Mouse (Mus musculus): ENCODE measurements around the gene Fmnl2. TPM values are rescaled to one million over a fixed set of nuclear protein-coding genes. Genes with fewer than 3 reads are reported as not detected.
A peak's percentile ranks its signal among the peaks of the same experiment; 100 is the strongest.

The Fmnl2 gene
- total and polyA plus RNA-seq, 3 experiments, result 0.42 to 2.8 (median 2.1) TPM

DNA sequence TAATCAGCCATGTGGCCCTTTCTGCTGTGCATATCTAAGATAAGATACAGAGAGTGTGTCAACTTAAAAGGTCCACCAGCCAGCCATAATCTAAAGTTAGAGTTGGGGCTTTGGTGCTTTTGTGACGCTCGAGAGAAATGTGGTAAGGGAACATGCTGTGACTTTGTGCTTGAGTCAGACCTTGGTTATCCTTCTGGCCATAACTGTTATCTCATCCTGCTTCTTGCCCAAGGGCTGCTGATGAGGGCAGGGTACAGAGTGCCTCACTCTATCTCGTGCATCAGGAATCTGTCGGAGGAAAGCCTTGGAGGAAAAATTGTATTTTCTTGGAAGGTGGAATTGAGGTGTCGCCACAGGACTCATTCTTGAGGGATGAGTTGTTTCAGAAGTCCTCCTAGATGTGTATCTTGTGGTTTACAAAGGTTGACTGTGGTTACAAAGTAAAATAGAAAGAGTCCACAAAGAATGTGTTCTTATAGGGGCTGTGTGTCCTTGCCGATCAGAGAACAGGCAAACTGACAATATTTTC is 94.6 kb downstream of the Fmnl2 start:
- no peaks in the 10 kb centered on the region for H3K79me2 ChIP-seq (replicated peaks; ENCODE audit: control insufficient read depth, extremely low read depth, insufficient read depth, poor library complexity, severe bottlenecking)
- no peaks in the 10 kb centered on the region for H3K27me3 ChIP-seq (replicated peaks)
- TF ChIP-seq BHLHE40 (IDR thresholded peaks at IDR 0.05; ENCODE audit: low read depth, low read length) (no peak), UBTF (IDR thresholded peaks at IDR 0.05; ENCODE audit: low read depth, low read length) (no peak), CTCF (conservative IDR thresholded peaks at IDR 0.05 in 1 of 2, IDR thresholded peaks at IDR 0.05 in 1 of 2; ENCODE audit: low read depth in 2 of 2, low read length in 2 of 2) (no peak), POLR2A (IDR thresholded peaks at IDR 0.05; ENCODE audit: low read depth, low read length) (no peak), ELF1 (IDR thresholded peaks at IDR 0.05; ENCODE audit: low read depth, low read length) (no peak), MAZ (IDR thresholded peaks at IDR 0.05; ENCODE audit: low read depth, low read length) (no peak), MAFK (IDR thresholded peaks at IDR 0.05; ENCODE audit: insufficient replicate concordance, low read length) (no peak), CHD1 (IDR thresholded peaks at IDR 0.05; ENCODE audit: low read depth, low read length) (no peak), JUND (conservative IDR thresholded peaks at IDR 0.05; ENCODE audit: low read depth, low read length) (no peak), SMC3 (IDR thresholded peaks at IDR 0.05; ENCODE audit: low read depth, low read length) (no peak), JUN (IDR thresholded peaks at IDR 0.05; ENCODE audit: insufficient read depth, low read depth, low read length) (no peak), USF1 (IDR thresholded peaks at IDR 0.05; ENCODE audit: low read depth, low read length) (no peak), MEF2A (IDR thresholded peaks at IDR 0.05; ENCODE audit: borderline replicate concordance, low read depth, low read length) (no peak), ZMIZ1 (IDR thresholded peaks at IDR 0.05; ENCODE audit: low read depth, low read length) (no peak), NRF1 (IDR thresholded peaks at IDR 0.05; ENCODE audit: low read depth, low read length) (no peak), ZC3H11A (IDR thresholded peaks at IDR 0.05; ENCODE audit: low read depth, low read length) (no peak), MYC (IDR thresholded peaks at IDR 0.05; ENCODE audit: low read depth, low read length) (no peak), POLR2AphosphoS2 (IDR thresholded peaks at IDR 0.05; ENCODE audit: low read depth, low read length) (no peak), EP300 (IDR thresholded peaks at IDR 0.05; ENCODE audit: low read length) (no peak)
- in situ Hi-C loops (cut with MboI; ENCODE audit: low pct_ligation_motif_present, low pct_unique_long_range_greater_than_20kb, low sequenced_read_pairs) (no loop called here), dilution Hi-C loops (cut with MboI; ENCODE audit: extremely low pct_ligation_motif_present, extremely low pct_unique_long_range_greater_than_20kb, low sequenced_read_pairs) (no loop called here)
- H3K4me3 ChIP-seq (replicated peaks in 1 of 3; ENCODE audit: low read depth in 2 of 3, low read length in 2 of 3, poor library complexity in 1 of 3), result no peak overlapping the region
- no peaks in the 10 kb centered on the region for H3K36me3 ChIP-seq (replicated peaks in 1 of 2; ENCODE audit: control insufficient read depth in 1 of 2, insufficient read depth in 1 of 2, low read length in 1 of 2)
- H3K9me3 ChIP-seq (replicated peaks; ENCODE audit: low read length), result no peaks in the 10 kb centered on the region
- peaks cover 4 to 16% of the 10 kb centered on the region in 2 experiments; a peak in 3 of 4 replicates for H3K4me1 ChIP-seq (ENCODE audit: control insufficient read depth in 1 of 2, insufficient read depth in 2 of 2)
- H3K9ac ChIP-seq (ENCODE audit: insufficient read depth, low read depth), result no peak overlapping the region
- no peak overlapping the region for H3K27ac ChIP-seq (ENCODE audit: insufficient read depth, low read depth)
- H3K4me2 ChIP-seq (ENCODE audit: insufficient read depth, low read depth, poor library complexity, severe bottlenecking), result no peak overlapping the region
- no peak for DNase-seq (ENCODE audit: extremely low read depth)

GRCm38 (mm10) chr2:52955090-52955489 is 97.4 kb downstream of the Fmnl2 start:
- in situ Hi-C loops (cut with MboI; ENCODE audit: low pct_ligation_motif_present, low pct_unique_long_range_greater_than_20kb, low sequenced_read_pairs) (no loop called here), dilution Hi-C loops (cut with MboI; ENCODE audit: extremely low pct_ligation_motif_present, extremely low pct_unique_long_range_greater_than_20kb, low sequenced_read_pairs) (no loop called here)
- Histone ChIP-seq H3K9ac (ENCODE audit: insufficient read depth, low read depth) (no peak overlapping the region), H3K79me2 (replicated peaks; ENCODE audit: control insufficient read depth, extremely low read depth, insufficient read depth, poor library complexity, severe bottlenecking) (no peaks in the 10 kb centered on the region), H3K36me3 (replicated peaks in 1 of 2; ENCODE audit: control insufficient read depth in 1 of 2, insufficient read depth in 1 of 2, low read length in 1 of 2) (no peaks in the 10 kb centered on the region), H3K9me3 (replicated peaks; ENCODE audit: low read length) (no peaks in the 10 kb centered on the region), H3K4me1 (ENCODE audit: control insufficient read depth in 1 of 2, insufficient read depth in 2 of 2) (peaks cover 4 to 16% of the 10 kb centered on the region in 2 experiments; a peak in 3 of 4 replicates), H3K4me2 (ENCODE audit: insufficient read depth, low read depth, poor library complexity, severe bottlenecking) (no peak overlapping the region; the same call in 1 of the 2 replicates), H3K4me3 (replicated peaks in 1 of 3; ENCODE audit: low read depth in 2 of 3, low read length in 2 of 3, poor library complexity in 1 of 3) (no peak overlapping the region), H3K27me3 (replicated peaks) (no peaks in the 10 kb centered on the region), H3K27ac (ENCODE audit: insufficient read depth, low read depth) (no peak overlapping the region)
- no peak for TF ChIP-seq CTCF (conservative IDR thresholded peaks at IDR 0.05 in 1 of 2, IDR thresholded peaks at IDR 0.05 in 1 of 2; ENCODE audit: low read depth in 2 of 2, low read length in 2 of 2)
- TF ChIP-seq ZNF384 (IDR thresholded peaks at IDR 0.05; ENCODE audit: low read depth, low read length), result no peak
- TF ChIP-seq EP300 (IDR thresholded peaks at IDR 0.05; ENCODE audit: low read length), result no peak; the same call in 1 of the 2 replicates
- TF ChIP-seq GABPA (IDR thresholded peaks at IDR 0.05; ENCODE audit: insufficient replicate concordance, low read depth, low read length), result no peak
- TF ChIP-seq MAFK (IDR thresholded peaks at IDR 0.05; ENCODE audit: insufficient replicate concordance, low read length), result peak; percentile 94
- TF ChIP-seq ETS1 (conservative IDR thresholded peaks at IDR 0.05; ENCODE audit: low read depth, low read length), result peak; percentile 65
- TF ChIP-seq IRF4 (IDR thresholded peaks at IDR 0.05; ENCODE audit: low read depth, low read length), result peak; percentile 15; the same call in 1 of the 2 replicates
- TF ChIP-seq BHLHE40 (IDR thresholded peaks at IDR 0.05; ENCODE audit: low read depth, low read length), result peak; percentile 79
- TF ChIP-seq JUN (IDR thresholded peaks at IDR 0.05; ENCODE audit: insufficient read depth, low read depth, low read length), result no peak
- TF ChIP-seq CHD1 (IDR thresholded peaks at IDR 0.05; ENCODE audit: low read depth, low read length), result no peak
- no peak for TF ChIP-seq POLR2AphosphoS2 (IDR thresholded peaks at IDR 0.05; ENCODE audit: low read depth, low read length)
- TF ChIP-seq KAT2A (IDR thresholded peaks at IDR 0.05; ENCODE audit: insufficient replicate concordance, low read length), result no peak
- TF ChIP-seq NELFE (IDR thresholded peaks at IDR 0.05; ENCODE audit: low read depth, low read length), result no peak
- TF ChIP-seq NRF1 (IDR thresholded peaks at IDR 0.05; ENCODE audit: low read depth, low read length), result no peak
- no peak for TF ChIP-seq RCOR1 (conservative IDR thresholded peaks at IDR 0.05; ENCODE audit: low read depth, low read length)
- TF ChIP-seq PAX5 (IDR thresholded peaks at IDR 0.05; ENCODE audit: low read length), result no peak
- TF ChIP-seq JUND (conservative IDR thresholded peaks at IDR 0.05; ENCODE audit: low read depth, low read length), result no peak
- peak; percentile 95 for DNase-seq (ENCODE audit: extremely low read depth)

Measured in CH12.LX (cell line).